Mouse (Mus musculus) gastrocnemius, postnatal 4 days (tissue): ENCODE data around the gene Pgap1. TPM values are rescaled to one million over a fixed set of nuclear protein-coding genes. Genes with fewer than 3 reads are reported as not detected.

ENCODE experiments used
- DNase-seq, 2 experiments: peaks; one replicate each; pipeline ENCODE4 v3.0.0; 2021 to 2022; ENCODE audit warnings: low spot score in 2 of 2, mixed read lengths in 2 of 2
- total RNA-seq, 2 experiments: library from RNA; stranded (reverse); gene quantifications; 2 replicates each; pipeline ENCODE4 v1.2.3; 2021

Pgap1 gene
- total RNA-seq, 2 experiments from 2014 or later, result 8.6 to 9.0 TPM

DNA sequence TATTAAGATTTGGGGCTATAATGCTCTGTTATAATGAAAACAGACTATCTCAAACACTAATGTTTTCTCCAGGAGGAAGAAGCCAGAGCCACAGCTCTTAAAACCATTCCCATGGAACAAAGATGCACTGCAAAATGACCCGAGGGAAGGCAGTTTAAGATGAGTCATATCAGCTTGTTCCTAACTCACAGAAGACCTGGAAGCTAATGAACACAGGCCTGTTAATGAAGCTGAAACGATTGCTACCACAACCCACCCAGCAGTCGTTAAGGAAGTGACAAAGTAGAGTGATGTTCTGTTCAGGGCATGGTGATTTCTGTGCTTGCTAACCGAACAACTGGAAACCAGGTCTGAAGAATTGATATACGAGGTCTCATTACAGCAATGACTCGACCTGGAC lies 26.3 kb downstream of the Pgap1 start:
- DNase-seq, result no peak

DNA sequence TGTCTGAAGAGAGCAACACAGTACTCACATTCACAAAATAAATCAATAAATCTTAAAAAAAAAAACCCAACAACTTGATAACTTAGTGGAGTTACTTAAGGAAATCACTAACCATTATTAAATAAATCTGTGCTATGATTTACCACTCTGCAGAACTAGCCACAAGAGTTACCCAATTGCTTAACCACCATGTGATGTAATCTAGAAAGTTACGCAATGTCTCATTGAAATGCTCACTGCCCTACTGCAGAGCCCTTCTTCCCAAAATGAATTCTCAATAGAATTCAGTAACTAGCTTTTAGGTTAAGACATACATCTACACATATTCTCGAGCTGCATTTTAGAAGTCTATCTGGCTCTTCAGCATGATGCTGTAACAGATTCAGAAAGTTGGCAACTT lies 33.8 kb downstream of the Pgap1 start:
- no peak for DNase-seq

- DNase-seq, result no peak
These were observed 37.4 kb downstream of the Pgap1 start for GRCm38 (mm10) chr1:54520062-54520577.

- DNase-seq, result no peak
These were observed 43.6 kb downstream of the Pgap1 start for GRCm38 (mm10) chr1:54513836-54514235.

DNA sequence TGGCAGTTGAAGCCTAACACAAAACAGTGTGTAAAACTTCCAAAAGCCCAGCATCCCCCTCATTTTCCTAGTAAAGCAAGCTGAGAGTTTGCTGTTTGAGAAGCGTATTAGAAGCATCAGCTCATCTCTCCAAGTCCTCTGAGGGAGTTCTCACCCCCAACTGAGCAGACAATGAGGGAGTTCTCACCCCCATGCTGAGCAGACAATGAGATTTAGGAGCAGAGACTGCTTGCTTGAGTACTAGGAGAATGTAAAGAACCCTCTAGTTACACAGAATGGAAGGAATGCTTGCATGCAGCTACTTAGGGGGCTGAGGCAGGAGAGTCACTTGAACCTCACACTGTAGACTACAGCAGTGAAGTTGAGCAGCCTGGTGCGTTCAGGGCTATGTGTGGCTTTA lies 59.0 kb downstream of the Pgap1 start:
- no peak for DNase-seq

DNA sequence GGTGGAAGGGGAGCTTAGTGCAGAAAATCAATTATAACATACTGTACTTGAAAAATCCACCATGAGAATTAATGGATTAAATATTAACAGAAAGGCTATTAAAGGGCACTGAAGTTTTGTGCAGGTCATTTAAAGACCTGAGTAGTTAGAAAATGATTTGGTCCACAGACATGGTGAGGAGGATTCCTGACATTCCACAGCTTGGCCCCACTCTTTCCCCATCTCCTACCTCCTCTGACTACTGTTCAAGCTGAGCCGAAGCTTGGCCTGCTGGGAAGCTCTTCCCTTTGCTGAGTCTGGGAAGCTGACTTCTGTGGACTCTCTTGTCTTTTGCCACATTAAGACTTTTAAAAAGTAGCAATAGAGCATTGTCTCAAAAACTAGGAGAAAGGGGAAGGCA lies 61.2 kb downstream of the Pgap1 start:
- no peak for DNase-seq

DNA sequence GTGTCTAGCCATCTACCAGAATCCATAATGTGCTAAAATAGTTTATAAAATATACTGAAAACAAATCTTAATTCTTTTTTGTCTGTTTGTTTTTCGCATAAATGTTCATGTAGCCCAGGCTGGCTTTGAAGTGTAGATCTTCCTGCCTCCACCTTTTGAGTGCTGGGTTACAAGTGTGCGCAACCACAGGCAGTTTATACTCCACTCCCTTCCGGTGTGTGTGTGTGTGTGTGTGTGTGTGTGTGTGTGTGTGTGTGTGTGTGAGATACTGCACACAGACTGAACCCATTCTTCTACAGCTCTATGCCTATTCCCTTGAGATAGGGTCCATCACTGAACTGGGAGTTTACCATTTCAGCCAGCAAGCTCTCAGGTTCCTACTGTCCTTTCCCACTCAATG lies 64.0 kb downstream of the Pgap1 start:
- DNase-seq, result no peak

- DNase-seq, result no peak
These were observed 65.0 kb downstream of the Pgap1 start for GRCm38 (mm10) chr1:54492435-54492841.

DNA sequence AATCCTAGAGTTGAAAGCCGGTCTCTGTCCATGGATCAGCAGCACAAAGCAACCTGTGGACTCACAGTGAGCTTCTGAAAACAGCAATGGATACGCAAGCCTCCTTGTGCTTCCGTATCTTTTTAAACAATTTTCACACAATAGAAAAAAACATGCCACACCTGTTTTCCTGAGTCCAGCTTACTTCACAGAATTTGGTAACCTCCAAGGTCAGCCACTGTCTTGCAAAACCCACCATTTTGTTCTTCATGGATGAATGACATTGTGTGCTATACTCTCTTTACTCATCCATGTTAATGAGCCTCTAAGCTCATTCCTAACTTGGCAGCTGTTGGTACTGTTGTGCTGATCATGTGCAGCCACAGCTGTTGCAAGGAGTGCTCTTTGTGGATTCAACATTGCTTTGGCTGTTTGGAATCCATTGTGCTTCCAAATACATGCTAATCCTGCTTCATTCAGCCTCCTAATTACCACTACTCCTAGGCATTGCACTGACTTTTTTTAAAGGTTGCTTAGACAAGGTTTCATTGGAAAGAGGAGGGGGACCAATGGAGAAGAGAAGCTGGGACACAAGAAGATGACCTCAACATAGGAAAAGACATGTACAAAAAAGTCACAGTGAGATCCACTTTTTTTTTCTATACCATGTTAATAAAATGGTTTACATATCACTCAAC lies 72.6 kb downstream of the Pgap1 start:
- DNase-seq, result no peak

GRCm38 (mm10) chr1:54480491-54480890 lies 77.0 kb downstream of the Pgap1 start:
- DNase-seq, result no peak

DNA sequence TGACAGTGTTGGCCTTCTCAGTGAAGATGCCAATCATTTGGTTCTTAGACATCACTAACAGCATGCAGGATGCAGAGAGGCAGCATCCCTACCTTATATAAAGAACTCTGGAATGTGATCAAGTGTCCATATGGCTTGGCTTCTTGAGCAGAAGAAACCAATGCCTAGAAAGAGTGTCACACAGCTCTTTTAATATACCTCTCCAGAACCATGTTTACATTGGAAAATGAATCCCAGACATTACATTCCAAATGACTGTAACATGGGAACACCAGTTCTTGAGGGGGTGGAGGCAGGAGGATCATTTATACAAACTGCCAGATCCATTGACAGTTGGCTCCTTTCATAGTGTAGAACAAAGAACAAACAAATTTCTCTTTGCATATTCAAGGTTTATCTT lies 88.8 kb downstream of the Pgap1 start:
- DNase-seq, result no peak

DNA sequence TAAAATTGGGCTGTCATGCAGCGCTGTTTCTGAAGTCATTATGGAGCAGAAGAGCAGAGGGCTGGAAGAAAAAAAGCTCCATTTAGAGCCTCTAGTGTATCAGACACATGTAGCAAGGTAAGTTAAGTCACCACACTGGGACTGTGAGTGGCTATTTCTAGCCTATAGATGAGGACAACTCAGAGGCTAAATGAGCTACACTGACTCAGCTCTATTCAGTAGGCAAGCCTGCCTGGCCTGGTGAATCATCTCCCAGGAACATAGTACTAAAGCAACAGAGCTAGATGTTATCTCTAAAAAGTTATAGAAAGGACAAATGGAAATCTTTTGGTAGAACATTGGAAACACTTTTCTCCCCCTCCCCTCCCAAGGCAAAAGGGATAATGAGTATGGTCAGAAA lies 90.1 kb downstream of the Pgap1 start:
- no peak for DNase-seq

DNA sequence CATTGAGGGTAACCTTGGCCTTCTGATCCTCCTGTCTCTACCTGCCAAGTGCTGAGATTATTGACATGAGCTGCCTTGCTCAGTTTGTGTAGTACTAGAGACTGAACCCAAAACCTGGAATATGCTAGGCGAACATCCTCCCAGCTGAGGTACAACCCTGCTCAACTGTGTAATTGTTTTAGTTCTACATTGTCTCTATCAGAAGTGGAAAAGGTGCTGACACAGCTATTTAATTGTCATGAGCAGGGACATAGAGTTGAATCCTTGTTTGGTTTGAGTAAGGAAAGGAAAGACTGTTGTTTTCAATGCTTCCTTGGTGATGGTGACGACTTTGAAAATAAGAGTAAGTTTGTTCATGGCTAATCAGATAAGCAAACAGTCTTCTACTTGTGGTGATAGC lies 105.4 kb downstream of the Pgap1 start:
- DNase-seq, result no peak

GRCm38 (mm10) chr1:54448833-54449232 lies 108.7 kb downstream of the Pgap1 start:
- DNase-seq, result no peak

DNA sequence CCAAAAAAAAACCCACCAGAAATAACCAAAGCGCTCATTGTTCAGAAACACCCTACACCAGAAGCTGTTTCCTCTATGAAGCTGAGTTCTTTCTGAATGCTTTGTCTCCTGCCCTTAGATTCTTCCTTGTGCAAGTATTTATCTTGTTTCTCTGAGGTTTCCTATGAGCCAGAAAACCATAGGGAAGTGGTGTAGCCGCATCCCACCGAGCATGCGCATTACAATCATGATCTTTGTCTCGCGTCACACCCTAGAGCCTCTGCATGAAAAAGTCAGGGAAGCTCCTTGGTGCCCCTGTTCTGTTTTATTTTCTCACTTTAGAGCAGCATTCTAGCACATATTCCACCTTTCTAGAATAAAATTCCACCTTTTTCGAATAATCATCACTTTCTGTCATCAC lies 113.8 kb downstream of the Pgap1 start:
- DNase-seq, result no peak

- DNase-seq, result no peak
These were observed 118.4 kb downstream of the Pgap1 start for GRCm38 (mm10) chr1:54439080-54439476.

DNA sequence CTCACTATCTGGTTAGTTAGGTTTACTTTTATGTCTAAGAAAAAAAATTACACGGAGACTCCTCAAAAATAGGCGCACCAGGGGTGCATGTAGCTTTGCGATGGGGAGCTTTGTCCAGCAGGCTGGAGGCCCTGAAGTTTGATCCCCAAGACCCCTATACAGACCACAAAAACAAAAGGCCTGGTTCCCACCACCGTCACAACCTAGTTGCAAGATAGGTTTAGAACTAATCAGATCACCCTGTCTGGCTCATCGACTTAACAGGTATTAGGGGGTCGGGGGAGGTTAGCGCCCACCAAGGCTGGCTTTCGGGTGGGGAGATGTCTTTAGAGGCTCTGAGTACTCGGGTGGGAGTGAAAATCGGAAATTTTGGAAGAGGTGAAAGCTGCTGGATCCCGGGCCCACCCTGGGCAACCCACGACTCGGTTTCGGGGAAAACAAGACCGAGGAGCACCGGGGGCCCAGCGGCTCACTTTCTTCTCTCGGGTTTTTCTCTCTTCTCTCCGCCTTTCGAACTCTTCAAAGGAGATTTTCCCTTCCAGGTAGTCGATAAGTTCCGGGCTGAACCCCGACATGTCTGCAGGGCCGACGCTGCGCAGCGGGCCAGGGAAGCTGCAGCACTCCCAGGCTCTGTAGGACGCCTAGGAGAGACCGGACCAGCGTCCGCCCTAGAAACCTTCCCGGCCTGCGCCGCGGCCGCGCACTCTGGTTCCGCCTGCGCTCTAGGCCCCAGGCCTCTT lies 119.0 kb downstream of the Pgap1 start, which contains the start of gene Gtf3c3:
TSS of gene Gtf3c3 (minus strand) at position 632 of the 740 bp plus-strand sequence.
- peak; percentile 68 to 81 for DNase-seq

Other genes starting within 250 kb of the Pgap1 start
- 10 to 100 TPM; 15.5 to 21.6 TPM for gene Gtf3c3, start 118.7 kb downstream of the Pgap1 start, total RNA-seq